In the genomic region with DNA sequence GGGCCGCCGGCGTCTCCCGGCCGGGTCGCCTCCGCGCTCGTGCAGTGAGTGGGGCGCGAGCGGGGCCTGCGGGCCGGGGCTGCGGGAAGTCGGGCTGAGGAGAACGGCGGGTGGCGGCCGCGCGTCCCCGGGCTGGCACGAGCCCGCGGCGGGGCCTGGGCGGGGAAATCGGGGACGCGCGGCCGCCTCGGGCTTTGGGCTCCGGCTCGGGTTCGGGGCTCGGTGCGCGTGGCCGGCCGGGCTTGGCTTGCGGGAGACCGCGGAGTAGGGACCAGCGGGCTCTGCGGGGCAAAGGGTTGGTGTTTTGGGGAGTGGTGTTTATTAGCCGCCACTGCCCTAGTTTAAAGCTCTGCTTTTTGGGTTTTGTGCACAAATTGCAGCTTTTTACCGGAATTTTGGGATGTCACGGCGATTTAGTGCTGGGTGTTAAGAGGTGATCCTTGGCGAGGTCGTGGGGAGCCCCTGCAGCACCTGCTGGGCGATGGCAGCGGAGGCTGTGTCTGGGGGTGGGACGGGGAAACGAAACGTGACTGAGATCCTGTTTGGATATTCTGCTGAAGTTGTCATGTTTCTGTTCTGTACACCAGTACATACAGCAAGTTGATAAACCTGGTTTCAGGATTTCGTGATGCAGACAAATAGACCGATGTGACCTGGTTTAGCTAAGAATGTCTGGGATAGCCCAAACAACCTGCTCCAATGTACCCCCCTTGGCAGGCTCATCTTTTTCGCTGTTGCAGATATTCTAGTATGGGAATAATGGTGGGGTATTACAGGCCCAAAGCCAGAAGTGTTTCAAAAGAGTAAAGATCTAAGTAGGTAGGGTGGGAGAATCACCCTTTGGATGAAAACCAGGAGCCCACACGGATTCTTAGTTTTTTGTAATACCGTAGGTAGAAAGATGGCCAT, we compare ENCODE assay signal across 7 mouse cellular contexts. TPM values are rescaled to one million over a fixed set of nuclear protein-coding genes. Genes with fewer than 3 reads are reported as not detected.
DNase-seq lines count a peak whose midpoint lies in the region; ATAC-seq lines count a peak whose summit lies in the region.

No protein-coding gene starts in this region.

- peak; percentile 38 for ATAC-seq in activated CD4-positive, CD25-positive, alpha-beta regulatory T cell, adult 4 months
- peak; percentile 66 for ATAC-seq in frontal cortex, adult (ENCODE audit: low TSS enrichment)
- ATAC-seq in hindbrain, embryonic 13.5 days (ENCODE audit: low FRiP score): peak; percentile 90
- ATAC-seq in megakaryocyte, adult 5-6 weeks (ENCODE audit: poor library complexity, severe bottlenecking): peak; percentile 33

- peaks cover 26% of the 10 kb centered on the region for H3K27me3 ChIP-seq in hindbrain, embryonic 13.5 days

- peak overlapping the region; percentile 84 for H3K9ac ChIP-seq in hindbrain, embryonic 13.5 days

- peak overlapping the region; percentile 91 for H3K27ac ChIP-seq in hindbrain, embryonic 13.5 days

- no peaks in the 10 kb centered on the region for H3K9me3 ChIP-seq in hindbrain, embryonic 13.5 days

- DNase-seq in cerebellum, adult 9-10 months: peak; percentile 81
- peak; percentile 45 to 91 for DNase-seq in left cerebral cortex, postnatal 10 days (ENCODE audit: extremely low spot score in 1 of 2, low spot score in 2 of 2)
- DNase-seq in skeletal muscle tissue, adult 2 months (ENCODE audit: low read depth, low spot score): peak; percentile 25

- H3K4me3 ChIP-seq in hindbrain, embryonic 13.5 days: peak overlapping the region; percentile 66

- intact Hi-C loops in left cerebral cortex, postnatal 10 days (cut with DNase I): loop anchor here (5.0 kb wide), 1 partner anchor 42 kb away; the partner anchor contains the start of gene Pdhb

- WGBS in hindbrain, embryonic 13.5 days: 2% methylated on average over 63 of the region's 63 CpGs

- H3K4me2 ChIP-seq in hindbrain, embryonic 13.5 days: peak overlapping the region; percentile 81

- no peaks in the 10 kb centered on the region for H3K36me3 ChIP-seq in hindbrain, embryonic 13.5 days

- peaks cover 38% of the 10 kb centered on the region for H3K4me1 ChIP-seq in hindbrain, embryonic 13.5 days (replicated peaks)

RNA-seq across cellular contexts. Expression of gene Kctd6, which starts 0.6 kb away (rescaled TPM):
- polyA plus RNA-seq in activated CD4-positive, CD25-positive, alpha-beta regulatory T cell, adult 4 months (2017; shearing (Covaris generic)): 1 to 10 TPM; 3.2 to 4.5 TPM
- polyA plus RNA-seq in hindbrain, embryonic 13.5 days (2015; fragmentation: Nextera tagmentation; extraction: Ambion mirVana): 4.1 and 5.1 TPM in 2 replicates
- total RNA-seq in left cerebral cortex, postnatal 10 days (2021): 10 to 100 TPM; 27.9 to 30.0 TPM
- 6.2 and 7.3 TPM in 2 replicates for total RNA-seq in megakaryocyte, adult 5-6 weeks (2015)
- total RNA-seq in megakaryocyte, adult 5-6 weeks (2017): 6.6 and 9.0 TPM in 2 replicates

RNA-seq across cellular contexts. Expression of gene Pdhb, which starts 41.7 kb away (rescaled TPM):
- polyA plus RNA-seq in activated CD4-positive, CD25-positive, alpha-beta regulatory T cell, adult 4 months (2017; shearing (Covaris generic)): 100 to 1,000 TPM; 117 to 121 TPM
- 246 and 250 TPM in 2 replicates for polyA plus RNA-seq in hindbrain, embryonic 13.5 days (2015; fragmentation: Nextera tagmentation; extraction: Ambion mirVana)
- total RNA-seq in left cerebral cortex, postnatal 10 days (2021): 100 to 1,000 TPM; 172 to 184 TPM
- total RNA-seq in megakaryocyte, adult 5-6 weeks (2015): 72.7 and 76.3 TPM in 2 replicates
- 101 and 115 TPM in 2 replicates for total RNA-seq in megakaryocyte, adult 5-6 weeks (2017)

RNA-seq across cellular contexts. Expression of gene Acox2, which starts 44.6 kb away (rescaled TPM):
- not detected for polyA plus RNA-seq in activated CD4-positive, CD25-positive, alpha-beta regulatory T cell, adult 4 months (2017; shearing (Covaris generic))
- not detected in 2 replicates for polyA plus RNA-seq in hindbrain, embryonic 13.5 days (2015; fragmentation: Nextera tagmentation; extraction: Ambion mirVana)
- under 1 TPM in 1 of 2 experiments, not detected in 1; 0.61 TPM for total RNA-seq in left cerebral cortex, postnatal 10 days (2021)
- not detected in 2 replicates for total RNA-seq in megakaryocyte, adult 5-6 weeks (2015)
- not detected in 2 replicates for total RNA-seq in megakaryocyte, adult 5-6 weeks (2017)

Comparison
In these comparisons a context has a peak if more than half of its experiments do, and no peak if none do; other contexts are left out.
1. Peak in every context shown above with its lines: DNase-seq, ATAC-seq, H3K4me3 ChIP-seq and H3K27ac ChIP-seq.
2. ATAC-seq: peak in every context shown above with its lines; median percentile 90 in hindbrain, embryonic 13.5 days; 66 in frontal cortex, adult; 38 in activated CD4-positive, CD25-positive, alpha-beta regulatory T cell, adult 4 months; 33 in megakaryocyte, adult 5-6 weeks.
3. DNase-seq: peak in every context shown above with its lines; median percentile 81 in cerebellum, adult 9-10 months; 68 in left cerebral cortex, postnatal 10 days; 25 in skeletal muscle tissue, adult 2 months.